Mouse (Mus musculus) urinary bladder, postnatal 14 days (tissue): Measurements from ENCODE around the gene Cd59a.
A peak's percentile ranks its signal among the peaks of the same experiment; 100 is the strongest.
"Not testable (repeated sequence)": the region's sequence is repeated elsewhere in the genome, so short reads cannot be mapped to it uniquely, and the experiment has no call there.

ENCODE experiments used
- DNase-seq: peaks from one replicate; pipeline ENCODE4 v3.0.0; 2021; ENCODE audit warnings: low spot score

The Cd59a gene

DNA sequence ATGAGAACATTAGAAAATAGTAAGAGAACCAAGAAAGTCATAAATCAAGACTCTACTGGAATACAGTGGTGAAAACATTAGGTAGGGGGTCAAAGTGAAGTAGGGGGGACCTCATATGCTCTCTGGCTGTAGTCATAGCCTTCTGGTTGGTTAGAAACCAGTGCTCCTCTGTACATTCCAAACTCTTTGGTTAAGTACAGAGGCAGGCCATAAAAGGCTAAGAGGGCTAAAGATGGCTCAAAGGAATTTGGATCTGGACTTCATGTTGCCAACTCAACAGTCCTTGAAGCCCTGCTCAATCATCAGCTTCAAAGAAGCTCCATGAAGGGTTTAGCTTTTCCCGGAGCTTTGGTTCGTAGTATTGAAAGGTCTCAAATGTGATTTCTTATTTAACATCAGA lies 13.4 kb downstream of the Cd59a start:
- not testable (repeated sequence) for DNase-seq

DNA sequence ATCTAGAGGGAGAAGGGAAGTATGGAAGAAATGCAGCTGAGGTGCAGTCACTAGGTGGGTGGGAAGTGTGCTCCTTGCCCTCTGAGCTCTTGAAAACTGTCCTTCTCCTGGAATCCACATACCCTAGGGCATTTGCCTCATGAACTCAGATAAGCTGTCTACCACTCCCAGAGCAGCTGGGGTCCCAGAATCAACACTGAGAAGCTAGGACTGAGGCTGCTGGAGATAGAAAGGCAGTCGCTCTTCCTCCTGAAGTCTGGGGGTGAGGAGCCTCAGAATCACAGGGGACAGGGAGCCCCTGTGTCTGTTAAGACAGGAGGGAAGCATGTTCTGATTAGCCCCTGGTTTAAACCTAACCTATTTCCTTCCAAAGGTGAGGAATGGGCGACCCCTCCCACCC lies 13.9 kb downstream of the Cd59a start:
- DNase-seq, result no peak

DNA sequence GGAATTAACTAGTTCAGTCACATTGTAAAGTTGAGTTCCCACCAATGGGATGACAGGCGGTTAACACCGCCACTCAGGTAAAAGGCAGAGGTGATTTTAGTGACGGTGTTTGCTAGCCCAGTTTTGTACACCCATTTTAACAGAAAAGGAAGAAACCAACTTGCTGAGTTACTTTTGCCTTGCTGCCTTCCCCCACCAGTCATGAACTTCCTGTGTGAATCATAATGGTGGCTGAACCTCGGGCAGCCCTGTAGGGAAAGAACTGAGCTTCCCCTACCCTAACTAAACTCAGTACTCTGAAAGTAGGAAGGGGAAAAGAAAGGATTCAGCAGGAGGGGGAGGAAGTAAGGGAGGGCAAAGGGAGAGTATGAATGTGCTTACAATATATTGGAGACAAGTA lies 14.4 kb downstream of the Cd59a start:
- DNase-seq, result no peak

DNA sequence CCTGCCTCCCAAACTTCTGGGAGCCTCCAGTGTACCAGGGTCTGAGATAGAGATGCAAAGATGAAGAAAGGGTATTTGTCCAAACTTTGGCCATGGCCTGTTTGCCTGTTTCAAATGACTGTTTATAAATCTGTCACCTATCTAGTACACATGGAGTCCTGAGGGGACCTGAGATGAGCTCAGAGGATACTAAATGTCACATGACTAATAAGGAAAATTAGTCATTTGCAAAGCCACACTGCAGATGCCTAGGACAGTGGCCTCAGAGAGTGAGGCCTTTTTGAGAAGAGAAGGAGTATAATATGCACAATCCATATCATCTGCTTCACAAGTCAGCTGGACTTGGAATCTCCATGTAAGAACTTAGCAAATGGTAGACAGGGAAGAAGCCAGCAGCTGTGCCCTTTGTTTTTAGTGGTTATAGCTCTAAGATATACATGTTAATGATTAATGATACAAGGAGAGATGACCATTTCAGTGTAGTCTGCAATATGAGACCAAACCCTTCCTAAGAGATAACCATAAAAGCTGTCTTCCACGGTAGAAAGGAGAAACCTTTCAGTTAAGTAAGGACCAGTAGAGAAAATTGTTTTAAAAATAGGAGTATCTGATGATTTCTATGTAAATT lies 15.7 kb downstream of the Cd59a start:
- not testable (repeated sequence) for DNase-seq

DNA sequence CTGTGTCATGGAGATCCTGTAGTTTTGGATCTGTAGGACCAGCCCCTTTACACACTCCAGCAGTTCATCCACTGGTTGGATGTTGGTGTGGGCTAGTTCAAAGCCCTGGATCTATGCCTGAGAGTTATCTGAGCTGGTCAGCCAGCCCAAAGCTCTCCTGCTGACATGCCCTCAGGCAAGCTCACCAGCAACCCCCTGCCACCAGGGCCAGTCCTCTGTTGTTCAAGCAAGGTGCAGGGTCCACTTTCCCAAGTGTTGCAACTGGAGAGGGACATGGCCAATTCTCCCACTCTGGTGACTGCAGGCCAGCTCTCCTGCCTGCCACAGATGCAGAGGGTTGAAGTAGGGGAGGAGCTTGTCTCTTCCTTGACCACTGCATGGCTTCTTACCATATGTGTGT lies 18.0 kb downstream of the Cd59a start:
- DNase-seq, result not testable (repeated sequence)

DNA sequence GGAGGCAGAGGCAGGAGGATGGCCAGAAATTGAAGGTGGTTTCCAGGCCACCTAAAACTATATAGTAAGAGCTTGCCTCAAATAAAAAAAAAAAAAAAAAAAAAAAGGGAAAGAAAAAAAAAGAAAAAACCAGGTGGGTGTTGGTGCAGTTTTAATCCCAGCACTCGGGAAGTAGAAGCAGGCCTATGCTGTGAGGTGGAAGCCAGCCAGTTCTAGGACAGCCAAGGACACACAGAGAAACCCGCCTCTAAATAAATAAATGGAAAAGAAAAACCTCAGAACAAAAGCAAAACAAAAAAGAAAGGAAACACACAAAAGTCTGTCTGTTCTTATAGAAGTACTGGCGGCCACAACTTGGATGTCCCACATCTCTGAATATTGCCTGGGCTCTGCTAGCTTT lies 19.3 kb downstream of the Cd59a start:
- no peak for DNase-seq

DNA sequence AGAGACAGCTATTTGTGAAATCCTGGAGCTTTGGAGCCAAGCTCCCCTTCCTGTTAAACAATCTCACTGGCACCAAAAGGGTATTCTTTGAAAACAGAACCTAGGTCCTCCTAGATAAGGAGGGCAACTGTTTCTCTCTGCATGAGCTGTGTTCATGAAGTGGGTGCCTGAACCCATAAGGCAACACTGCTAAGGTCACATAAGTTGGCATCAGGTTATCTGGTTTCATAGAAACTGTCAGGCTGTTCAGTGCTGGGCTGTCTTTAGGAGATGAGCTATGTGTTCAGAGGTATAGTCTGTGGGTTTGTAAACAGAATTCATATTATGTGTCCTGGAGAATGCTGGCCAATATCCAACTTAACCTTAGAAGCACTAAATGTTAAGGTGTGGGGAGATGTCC lies 21.6 kb downstream of the Cd59a start:
- not testable (repeated sequence) for DNase-seq

DNA sequence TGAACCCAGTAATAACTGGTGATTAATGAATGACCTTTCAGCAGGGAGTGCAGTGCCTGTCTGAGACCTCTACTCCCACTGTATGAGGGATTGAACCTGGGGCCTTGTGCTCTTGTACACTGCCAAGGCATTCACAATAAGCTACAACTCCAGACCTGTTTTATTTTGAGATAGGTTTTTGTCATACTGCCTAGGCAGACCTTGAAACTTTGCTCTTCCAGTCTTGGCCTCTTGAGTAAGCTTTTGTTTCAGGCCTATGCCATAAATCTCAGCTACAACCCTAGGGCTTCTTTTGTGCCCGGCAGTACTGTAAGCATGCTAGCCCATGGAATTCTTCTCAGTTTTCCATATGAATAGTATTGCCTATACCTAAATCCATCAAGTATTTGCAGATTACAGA lies 23.5 kb downstream of the Cd59a start:
- no peak for DNase-seq

DNA sequence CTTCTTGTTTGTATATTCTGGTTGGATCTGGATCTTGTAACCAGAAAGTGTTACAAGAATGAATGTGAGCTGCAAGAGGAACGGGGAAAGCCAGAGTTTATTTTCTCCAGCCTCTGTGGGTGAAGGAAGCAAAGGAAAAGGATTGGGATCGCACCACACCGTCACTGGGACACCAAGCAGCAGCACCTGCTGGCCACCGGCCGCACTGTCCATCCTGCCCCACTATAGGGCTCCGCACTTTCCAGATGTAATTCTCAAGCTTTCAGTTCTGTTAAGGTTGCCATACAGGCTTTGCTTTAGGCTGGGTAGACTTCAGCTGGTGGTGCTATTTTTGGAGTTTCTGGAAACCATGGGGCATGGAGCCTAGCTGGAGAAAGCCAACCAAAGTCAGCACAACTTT lies 24.7 kb downstream of the Cd59a start:
- DNase-seq, result no peak

DNA sequence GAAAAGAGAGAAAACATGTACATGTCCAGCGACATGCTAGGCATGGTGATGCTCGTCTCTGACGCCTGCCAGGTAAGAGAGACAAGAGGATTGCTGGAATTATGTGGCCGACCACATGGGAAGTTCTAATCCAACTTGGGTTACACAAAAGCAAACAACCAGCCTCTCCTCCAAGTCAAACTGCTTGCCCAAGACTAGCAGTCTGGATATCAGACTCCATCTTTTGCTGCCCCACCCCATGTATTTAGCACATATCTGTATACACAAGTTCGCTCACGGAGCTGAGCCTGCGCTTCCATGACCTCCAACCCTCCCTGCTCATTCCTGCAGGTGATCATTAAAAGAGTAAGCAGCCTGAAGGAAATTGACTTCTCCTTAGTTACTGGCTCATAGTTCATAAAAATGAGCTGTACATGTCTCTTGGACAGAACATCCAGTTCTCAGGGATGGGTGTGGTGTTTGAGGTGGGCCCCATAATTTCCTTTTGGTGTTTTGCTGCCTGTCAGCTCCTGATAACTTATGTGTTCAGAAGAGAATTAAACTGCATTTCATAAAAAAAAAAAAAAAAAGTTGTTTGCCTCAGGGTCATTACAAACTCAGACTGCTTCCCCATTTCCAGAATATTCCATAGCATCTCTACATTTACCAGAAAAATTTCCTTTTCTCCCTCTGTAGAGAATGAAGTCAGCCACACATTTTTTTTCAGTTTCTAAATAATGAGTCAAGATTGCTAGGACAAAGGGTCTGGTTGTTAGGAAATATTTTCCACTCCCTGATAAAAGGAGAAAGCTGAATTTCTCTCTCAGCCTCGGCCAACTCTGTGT lies 26.3 kb downstream of the Cd59a start:
- no peak for DNase-seq

DNA sequence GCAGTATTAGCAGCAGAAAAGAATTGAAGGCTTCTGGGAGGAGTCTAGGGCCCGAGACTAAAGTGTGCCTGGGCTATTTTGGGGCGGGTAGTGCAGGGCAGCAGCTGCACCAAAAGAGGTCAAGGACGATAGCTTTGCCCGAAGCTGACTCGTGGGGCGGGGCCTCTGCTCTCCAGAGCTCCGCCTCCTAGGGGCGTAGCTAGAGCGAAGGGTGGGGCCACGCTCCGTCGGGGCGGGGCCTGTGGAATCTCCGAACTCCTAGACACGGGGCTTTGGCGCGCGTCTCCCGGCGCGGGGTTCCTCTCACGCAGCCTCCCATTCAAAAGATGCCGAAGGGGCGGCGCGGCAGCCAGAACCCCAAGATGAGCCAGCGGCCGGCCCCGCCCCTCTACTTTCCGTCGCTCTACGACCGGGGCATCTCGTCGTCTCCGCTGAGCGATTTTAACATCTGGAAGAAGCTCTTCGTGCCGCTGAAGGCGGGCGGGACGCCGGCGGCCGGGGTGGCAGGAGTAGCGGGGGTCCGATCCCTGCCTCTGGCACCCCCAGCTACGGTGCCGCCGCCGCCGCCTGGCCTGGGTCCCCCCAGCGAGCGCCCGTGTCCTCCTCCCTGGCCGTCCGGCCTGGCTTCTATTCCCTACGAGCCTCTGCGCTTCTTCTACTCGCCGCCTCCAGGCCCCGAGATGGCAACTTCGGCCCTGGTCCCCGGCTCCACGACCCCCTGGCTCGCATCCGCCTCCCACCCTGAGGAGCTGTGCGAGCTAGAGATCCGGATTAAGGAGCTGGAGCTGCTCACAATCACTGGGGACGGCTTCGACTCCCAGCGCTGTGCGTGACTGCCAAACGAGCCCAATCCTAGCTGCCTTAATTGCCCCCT lies 27.1 kb downstream of the Cd59a start, which contains the start of gene A930018P22Rik:
Gene A930018P22Rik, plus strand, starts transcription at position 265 of the 874 bp plus-strand sequence.
- peak; percentile 90 for DNase-seq

DNA sequence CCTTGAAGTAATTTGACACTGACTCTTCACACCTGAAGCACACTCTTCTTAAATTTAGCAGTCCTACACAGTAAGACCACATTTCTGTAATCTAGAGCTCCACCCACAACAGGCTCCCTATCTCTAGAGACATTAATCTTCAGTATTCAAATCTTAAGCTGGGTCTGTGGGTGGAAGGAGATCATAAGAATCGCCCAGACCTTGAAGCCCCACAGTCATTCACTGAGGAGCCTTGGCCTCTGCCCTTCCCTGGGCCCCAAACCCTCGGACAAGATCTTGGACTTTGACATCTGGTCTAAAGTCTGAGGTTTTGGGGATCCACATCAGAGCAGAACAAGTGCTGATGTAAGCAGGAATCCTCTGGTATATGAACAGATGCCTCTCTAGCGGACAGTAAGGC lies 27.9 kb downstream of the Cd59a start:
- no peak for DNase-seq

DNA sequence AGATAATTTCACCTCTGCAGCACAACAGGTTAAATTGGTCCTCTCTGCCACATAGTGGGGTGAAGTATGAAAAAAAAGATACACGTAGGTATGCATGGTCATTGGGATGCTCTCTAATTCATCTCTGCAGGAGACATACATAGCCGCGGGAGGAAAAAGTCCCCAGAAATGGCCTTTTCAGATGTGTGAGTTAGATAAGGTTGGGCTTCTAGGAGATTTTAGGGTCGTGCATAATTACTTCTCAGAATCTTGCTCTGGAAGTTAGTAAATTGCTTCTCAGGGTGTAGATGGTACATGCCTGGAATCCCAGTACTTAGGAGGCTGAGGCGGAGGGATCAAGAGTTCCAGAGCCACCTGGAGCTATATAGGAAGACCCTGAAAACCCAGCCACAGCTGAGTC lies 28.5 kb downstream of the Cd59a start:
- no peak for DNase-seq

DNA sequence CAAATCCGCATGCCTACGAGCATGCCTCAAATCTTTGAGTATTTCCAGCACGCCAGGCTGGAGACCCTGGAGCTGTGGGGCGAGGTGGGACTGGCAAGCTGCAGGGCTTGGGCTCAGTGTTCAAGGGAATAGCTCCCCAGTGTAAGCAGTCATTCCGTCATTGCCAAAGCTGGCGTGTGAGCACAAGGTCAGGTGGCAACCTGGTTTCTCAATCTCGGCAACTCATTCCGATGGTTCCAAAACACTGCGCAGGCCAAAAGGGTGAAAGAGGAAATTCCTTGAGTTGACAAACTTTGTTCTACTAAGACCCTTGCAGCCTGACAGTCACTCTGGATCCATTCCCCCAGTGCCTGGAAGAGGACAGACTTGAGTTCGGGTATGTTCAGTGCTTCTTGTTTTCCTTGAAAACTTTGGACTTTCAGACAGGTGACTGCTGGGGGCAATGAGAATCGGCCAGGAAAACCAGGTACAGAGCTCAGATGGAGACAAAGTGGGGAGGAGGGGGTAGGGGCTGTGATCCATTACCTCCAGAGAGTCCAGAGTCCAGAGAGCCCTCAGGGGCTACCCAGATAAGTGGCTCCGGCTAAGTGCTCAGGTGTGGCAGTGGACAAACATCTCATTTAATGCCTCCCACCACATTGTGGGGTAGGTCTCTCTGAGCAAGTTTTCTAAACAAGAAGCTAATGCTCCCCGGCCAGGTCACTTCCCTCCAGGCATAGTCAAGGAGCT lies 33.4 kb downstream of the Cd59a start:
- DNase-seq, result no peak

DNA sequence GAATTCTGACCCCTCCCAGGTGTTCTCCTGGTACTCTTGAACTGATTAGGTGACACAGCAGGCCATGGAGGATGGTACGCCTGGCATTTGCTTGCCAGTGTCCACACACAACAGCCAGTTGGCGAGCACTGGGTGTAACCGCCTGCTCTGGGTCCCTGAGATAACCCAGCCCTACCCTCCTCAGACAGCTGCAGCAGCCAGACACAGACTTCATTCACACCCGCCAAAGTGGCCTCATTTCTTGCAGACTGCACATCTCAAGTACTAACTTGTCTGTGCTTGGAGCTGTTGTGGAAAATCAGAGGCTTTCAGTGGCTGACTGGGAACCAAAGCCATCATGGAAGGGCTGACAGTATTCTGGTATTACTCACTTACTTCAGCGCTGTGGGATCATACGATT lies 34.6 kb downstream of the Cd59a start:
- DNase-seq, result no peak

DNA sequence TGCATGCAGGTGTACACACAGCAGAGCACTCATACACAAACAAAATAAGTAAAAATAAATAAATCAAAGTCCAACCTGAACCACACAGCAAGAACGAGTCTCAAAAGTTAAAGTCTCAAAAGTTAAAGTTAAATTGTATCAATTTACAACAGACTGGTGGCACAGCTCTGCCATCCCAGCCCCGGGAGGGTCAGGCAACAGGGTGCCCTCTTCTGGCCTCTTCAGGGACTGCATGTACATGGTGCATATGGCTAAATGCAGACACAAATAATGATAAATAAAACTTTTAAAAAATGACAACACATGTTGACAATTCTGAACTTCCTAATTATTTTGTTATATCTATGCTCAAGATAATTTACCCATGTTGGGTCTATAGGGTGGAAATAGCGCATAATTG lies 35.4 kb downstream of the Cd59a start:
- peak; percentile 46 for DNase-seq

DNA sequence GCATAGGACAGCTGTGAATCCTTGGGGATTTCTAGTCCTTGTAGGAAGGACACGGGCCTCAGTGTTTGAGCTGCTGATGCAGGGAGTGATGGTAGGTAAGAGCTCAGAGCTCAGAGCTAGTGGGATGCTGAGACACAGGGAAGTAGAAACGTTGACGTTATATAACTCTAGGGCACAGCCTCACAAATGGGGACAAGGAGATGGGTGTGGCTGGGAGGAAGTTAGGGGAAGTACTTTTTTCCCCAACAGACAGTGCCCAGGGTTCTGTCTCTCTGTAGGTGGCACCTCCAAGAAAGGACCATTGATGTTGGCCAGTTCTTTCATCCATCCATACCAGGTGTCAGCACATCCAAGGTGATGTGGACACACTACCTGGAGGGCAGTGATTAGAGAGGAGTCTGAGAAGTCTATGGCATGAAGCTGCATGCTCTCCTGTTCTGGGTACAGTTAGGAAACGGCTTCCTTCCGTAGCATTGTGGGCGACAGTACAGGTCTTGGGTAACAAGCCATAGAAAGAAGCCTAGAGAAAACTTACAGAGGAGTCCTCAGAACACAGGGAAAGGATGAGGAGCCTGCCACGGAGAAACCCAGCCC lies 36.8 kb downstream of the Cd59a start:
- no peak for DNase-seq

DNA sequence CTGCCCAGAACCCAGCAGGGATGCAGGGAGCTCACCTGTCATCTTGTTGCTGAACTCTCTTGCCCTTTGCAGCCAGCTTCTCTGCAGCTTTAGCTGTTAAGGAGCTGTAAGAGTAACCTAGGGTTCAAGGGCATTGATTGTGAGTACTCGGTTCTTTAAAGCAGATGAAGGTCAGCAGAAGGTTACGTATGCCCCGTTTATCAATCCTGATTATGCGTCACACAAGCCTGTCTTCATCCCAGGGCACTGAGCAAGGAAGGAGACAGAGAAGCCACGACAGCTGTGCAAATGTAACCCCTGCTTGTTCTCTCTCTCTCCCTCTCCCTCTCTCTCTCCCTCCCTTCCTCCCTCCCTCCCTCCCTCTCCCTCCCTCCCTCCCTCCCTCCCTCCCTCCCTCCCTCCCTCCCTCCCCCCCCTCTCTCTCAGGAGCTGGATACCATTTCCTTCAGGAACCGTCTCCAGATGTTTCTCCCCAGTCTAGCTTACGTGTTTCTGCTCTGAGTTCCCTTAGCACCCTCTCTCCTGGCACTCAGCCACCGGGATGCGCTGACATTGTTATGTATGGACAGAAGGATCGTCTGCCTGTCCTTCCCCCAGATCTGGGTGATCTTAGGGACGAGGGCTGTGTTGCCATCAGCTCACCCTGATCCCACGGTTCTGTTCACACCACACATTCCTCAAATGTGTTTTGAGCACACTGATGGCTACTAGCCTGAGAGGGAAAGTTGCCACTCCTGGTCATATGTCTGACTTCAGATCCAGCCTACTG lies 37.6 kb downstream of the Cd59a start:
- DNase-seq, result no peak

DNA sequence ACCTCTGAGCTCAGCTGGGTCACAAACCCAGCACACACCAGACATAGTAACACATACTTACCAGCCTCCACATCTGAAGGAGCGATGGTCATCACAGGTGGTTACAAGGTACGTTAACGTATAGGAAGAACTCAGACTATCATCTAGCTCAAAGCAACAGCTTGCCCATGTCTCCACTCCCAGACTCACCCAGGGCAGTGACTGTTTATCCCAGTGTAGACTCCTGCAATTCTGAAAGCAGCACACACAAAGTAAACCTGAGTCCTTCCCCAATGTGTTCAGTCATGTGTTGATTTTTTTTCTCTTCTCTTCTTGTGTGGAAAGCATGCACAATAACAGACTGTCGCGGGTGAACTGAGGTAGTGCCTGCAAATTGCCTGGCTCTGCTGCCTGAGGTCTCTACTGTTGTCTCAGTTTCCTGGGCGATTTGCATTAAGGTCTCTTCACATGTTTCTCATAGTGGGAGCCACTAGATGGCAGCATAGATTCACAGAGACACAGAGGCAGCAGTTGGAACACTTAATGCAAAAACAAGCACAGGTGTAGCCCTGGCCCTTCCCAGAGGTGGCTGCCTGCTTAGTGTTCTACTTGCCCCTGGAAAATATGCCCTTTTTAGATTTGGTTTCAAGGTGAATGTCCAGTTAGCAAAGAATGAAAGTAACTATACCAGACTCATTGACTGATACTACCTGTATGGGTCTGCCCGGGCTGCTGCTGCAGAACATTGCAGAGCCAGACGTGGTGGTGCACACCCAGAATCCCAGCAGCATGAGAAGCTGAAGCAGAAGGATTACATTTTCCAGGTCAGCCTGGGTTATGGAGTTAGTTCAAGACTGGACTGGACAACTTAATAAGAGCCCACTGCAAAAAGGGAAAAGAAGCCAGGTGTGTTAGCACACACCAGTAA lies 38.8 kb downstream of the Cd59a start:
- DNase-seq, result peak; percentile 63

DNA sequence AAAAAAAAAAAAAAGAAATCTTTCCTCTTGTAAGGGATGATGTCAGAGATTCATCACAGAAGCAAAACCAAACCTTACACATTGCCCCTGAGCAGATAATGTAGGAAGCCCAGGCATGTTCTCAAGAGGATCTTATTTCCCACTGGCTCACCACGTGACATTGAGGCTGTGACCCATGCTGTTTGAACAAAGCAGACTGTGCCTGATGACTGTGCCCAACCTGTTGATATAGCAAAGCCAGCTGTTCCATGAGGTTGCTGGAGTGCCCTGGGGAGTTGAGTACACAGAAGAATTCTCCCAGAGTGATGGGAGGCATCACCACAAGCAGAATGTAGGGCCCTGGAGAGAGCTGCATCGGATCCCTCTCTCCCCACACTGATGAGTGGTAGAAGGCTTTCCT lies 40.3 kb downstream of the Cd59a start:
- no peak for DNase-seq
